Mouse (Mus musculus) testis, adult 2 months (tissue): ENCODE results near the gene Tbc1d32.

ENCODE experiments used
- CTCF ChIP-seq: fragments of 200-500 bp; IDR thresholded peaks from 2 replicates; pipeline ENCODE4 v1.5.1; 2012; ENCODE audit warnings: low read depth, mild to moderate bottlenecking, inconsistent platforms, low read length, moderate library complexity; ENCODE audit not compliant: control insufficient read depth, insufficient read depth, insufficient replicate concordance
- POLR2A ChIP-seq: fragments of 200-500 bp; IDR thresholded peaks from 2 replicates; pipeline ENCODE4 v1.6.1; 2012; ENCODE audit warnings: low read depth, mild to moderate bottlenecking, inconsistent platforms, low read length, moderate library complexity; ENCODE audit not compliant: control insufficient read depth

GRCm38 (mm10) chr10:56058979-56059422, 169.5 kb downstream of the Tbc1d32 start:
- TF ChIP-seq CTCF (no peak), POLR2A (no peak)
